Mouse (Mus musculus) ovary, postnatal 14 days (tissue): ENCODE measurements around the gene Klhl31.

Experiments used
- DNase-seq: peaks from one replicate; pipeline ENCODE4 v3.0.0; 2022; ENCODE audit warnings: low spot score

Gene Klhl31

DNA sequence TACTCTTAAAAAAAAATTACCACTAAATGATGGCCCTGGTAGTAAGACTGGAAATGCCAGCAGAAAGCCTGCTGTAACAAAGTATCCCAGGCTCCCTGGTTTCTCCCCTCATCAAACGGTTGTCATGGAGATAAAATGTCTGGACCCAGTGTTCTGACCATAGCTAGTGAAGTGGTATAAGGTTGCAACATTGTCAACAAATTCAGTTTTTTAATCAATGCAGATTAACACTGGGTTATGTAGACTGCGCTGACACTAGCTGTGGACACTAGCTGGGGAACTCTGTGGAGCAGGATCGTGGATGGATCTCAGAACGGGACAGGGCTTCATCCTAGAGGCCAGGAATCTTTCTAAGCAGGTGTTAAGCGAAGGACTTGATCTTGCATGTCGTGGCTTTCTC is 70.2 kb downstream of the Klhl31 start:
- no peak for DNase-seq

- DNase-seq = no peak
These were observed 71.3 kb downstream of the Klhl31 start for GRCm38 (mm10) chr9:77707433-77708139.

- DNase-seq = no peak
These were observed 72.7 kb downstream of the Klhl31 start for GRCm38 (mm10) chr9:77708950-77709349.
